Mouse (Mus musculus): ENCODE data around the gene Mrpl1.

Gene Mrpl1

DNA sequence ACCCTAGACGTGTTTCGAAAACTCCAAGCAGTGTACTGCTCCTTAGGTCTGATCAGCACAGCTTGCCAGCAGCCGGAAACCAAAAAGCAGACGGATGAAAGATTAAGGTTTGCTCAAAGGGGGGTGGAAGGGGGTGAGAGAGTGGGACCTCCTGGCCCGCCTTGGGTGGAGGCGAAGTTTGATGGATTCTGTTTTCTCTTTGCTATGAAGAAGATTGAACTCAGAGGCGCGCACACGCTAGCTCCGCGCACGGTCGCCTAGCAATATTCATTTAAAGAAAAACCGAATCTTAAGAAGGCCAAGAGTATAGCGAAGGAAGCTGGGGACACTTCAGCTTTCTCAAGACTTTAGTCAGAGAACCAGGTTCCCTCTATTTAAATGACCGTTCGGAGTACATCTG is at the start of gene Mrpl1:
Gene Mrpl1, plus strand, starts transcription at position 35 of the 400 bp plus-strand sequence.
- DNase-seq (ENCODE audit: low spot score): no peak

DNA sequence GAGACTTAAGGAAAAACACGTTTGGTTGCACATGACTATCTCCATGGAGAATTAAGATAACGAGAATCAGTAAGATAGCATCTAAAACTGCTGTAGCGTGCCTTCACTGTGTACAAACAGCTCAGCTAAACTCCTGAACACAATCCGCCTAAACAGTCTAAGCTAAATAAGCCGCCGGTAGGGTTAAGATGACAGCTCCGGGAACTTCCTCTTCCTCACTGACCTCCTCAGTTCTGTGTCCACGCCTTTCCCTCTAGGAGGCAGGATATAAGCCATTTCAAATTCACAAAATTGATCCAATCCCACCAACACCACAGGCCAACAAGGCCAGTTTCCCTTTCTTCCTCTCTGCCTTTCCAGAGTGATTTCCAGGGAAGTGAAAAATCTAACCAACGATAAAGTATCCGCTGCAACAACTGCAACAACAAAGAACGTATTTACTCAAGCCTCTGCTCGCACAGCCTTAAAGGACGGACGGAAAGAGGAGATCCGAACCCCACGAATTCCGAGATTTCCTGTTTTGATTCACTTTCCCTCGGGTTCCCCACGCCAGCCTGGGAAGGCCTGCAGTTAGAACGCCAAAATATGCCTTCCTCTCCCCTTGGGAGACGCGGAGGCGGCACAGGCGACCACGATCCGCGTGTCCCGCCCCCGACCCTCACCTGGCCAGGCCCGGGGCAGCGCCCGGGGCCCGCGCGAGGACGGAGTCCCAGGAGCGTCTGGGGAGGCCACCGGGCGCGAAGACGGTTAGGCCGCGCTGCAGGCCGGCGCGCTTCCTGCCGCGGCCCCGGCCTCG is 48.6 kb upstream of the Mrpl1 start:
- DNase-seq (ENCODE audit: low spot score): peak; percentile 12

DNA sequence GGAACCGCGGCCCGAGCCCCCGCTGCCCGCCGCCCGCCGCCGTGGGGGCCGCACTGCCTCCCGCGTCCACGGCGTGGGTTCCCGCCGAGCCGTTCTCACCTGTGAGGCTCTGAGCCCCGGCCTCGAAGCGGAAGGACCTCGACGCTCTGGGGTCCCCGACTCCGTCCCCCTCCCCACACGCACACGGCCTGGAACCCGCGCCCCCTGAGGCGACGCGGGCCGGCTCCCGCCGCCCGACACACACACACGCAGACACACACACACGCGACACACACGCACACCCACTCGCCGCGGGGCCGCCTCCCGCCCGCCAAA is 48.1 kb upstream of the Mrpl1 start:
- DNase-seq (ENCODE audit: low spot score): no peak

DNA sequence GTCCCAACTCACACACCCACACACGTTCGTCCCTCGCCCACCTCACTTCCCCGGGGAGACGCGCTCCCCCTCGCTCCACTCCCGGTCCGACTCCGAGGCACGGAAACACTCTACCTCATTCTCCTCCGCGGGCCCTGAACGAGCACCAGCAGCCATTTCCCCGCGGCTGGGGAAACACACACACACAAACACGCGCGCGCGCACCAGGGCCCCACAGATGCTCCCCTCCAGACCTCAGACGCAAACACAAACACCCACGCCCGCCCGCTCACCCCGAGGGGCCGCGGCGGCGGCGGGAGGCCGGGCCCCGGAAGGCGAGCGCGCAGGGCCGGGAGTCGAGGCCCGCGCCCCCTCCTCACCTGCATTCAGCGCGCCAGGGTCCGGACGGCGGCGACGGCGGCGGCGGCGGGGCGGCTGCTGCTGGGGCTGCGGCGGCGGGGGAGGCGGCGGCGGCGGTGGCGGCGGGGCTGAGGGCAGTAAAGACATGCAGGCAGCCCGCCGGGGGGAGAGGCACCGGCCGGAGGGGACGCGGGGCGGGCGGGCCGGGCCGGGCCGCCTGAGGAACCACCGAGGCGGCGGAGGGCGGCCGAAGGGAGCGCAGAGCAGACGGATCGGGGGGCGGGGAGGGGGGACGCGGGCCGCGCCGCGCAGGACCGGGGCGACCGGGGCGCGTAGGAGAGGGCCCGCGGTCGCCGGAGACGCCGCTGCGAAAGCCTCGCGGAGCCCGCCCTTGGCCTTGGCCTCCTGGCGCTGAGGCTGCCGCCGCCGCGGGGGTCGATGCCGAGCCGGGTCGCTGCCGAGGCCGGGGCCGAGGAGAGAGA is 47.5 kb upstream of the Mrpl1 start:
- DNase-seq (ENCODE audit: low spot score): peak; percentile 54

DNA sequence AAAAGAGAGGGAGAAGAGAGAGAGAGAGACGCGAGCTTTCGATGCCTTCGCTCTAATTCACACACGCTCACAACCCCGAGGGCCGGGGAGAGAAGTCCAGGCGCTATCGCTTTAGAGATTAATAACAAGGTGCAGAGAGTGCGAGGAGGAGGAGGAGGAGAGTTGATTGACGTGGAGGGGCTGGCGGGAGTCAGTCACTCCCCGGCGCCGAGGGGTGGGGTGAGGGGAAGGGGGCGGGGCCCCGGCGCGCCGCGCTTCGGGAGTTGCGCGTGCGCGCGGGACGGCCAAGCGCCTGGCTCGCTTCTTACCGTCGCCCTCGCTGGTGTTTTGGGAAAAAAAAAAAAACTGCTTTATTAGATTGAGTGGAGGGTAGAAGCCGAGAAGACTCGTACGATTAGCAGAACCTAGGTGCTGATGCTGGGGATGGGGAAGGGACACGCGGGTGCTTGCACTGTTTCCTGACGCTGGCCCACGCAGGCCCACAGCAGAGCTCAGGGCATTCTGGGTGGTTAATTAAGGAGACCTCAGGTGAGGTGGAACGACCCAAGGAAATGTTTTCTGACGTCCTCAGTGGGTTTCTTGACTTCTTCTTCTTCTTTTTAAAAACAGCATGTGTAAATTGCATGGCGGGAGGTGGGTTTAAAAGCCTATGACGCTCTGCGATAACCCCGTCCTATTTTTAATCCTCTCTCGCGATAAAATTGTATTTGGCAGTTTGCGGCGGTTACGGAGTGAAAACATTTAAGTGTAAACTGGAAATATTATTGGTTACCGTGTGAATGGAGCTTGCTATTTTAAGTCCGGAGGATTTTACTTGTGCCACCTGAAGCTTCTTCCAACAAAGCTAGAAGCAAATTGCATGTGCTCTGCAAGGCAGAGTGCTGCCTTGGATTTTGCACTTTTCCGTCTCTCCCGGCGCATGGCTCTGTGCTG is 46.6 kb upstream of the Mrpl1 start:
- peak; percentile 58 for DNase-seq (ENCODE audit: low spot score)

DNA sequence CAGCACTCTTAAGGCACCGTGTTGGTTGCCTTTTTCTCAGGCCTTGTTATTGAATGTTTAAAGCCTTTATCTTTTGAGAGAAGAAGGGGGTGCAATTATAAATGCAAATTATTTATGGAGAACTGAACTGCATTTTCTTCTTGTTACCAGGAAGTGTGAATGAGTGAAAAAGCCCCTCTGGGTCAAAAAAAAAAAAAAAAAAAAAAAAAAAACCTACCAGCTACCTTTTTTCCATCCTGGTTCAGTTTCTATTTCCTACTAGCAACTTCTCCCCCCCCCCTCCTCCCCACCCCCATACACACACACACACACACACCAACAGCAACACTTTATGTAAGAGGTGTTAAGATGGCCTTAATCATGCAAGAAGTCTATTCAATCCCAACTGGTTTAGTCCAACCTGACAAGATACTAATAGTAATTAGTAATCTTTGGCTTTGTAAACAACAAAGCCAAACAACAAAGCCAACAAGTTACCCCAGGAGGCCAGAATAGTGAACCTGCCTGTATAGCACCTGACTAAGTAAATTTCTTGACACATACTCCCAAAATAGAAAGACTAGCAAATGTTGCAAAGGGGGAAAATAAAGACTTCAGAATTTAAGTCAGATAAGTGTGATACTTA is 45.8 kb upstream of the Mrpl1 start:
- DNase-seq (ENCODE audit: low spot score): no peak

DNA sequence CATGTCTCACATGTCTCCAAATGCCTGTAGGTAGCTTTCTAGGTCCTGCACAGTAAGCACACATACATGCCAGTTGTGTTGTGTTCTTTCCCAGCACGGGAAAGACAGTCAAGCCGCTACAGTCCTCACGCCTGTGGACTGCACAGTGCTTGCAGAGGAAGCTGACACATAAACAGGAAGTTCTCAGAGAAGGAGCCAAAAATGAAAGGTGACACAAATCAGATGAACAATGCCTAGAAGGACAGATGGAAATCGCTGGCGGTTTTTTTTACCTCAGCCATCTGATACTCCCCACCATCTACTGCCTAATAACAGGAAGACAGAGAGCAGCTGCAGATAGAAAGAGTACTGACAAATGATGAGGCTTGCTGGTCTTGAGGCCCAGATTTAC is 45.3 kb upstream of the Mrpl1 start, which contains the start of gene Cnot6l:
Gene Cnot6l, minus strand, starts transcription at position 151 of the 391 bp plus-strand sequence.
- DNase-seq (ENCODE audit: low spot score): no peak

DNA sequence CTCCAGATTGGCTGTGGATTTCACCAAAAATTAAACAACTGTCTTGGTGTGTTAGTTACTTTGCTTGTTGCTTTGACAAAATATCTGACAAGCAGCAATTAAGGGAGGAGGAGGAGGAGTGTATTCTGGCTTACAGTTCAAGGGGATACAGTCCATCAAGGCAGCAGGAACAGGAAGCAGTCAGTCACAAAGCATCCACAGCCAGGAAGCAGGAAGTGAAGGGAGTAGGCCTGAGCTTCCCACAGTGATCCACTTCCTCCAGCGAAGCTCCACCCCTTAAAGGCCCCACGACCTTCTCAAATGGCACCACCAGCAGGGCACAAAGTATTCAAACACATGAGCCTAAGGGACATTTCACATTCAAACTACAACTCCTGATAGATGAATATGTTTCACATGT is 42.5 kb upstream of the Mrpl1 start:
- no peak for DNase-seq (ENCODE audit: low spot score)

DNA sequence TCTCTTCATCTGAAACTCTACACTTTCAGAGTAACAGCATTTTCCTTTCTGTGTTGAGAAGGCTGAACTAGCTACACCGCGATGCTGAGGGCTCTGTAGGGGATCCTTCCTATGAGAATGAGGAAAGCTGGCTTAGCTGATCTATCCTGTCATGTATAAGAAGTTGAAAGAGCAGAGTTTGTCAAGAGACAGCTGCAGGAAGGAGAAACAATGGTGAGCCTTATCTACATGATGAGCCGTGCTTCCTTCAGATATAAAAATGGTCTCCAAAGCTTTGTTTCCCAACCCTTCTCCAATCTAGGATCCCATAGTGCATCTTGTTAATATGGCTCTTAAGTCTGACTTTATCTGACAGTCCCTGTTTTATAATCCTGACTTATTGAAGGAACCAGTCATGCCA is 38.9 kb upstream of the Mrpl1 start:
- DNase-seq (ENCODE audit: low spot score): no peak

DNA sequence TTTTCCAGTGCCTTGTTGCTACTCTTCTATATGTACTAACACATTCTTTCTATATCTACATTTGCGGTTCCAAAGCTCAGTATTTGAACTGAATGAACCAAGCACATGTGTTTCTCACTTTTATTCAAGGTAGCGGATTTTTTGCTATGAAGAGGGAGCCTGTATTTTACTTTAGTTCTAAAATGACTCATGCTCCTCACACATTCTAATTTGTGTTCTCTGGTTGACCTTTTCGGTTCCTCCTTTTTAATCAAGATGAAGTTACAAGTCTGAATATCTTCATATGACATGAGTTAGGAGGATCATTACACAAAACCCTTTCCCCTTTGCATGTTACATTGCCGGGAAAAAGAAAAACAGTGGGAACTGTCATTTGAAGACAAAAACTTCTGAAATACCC is 37.5 kb upstream of the Mrpl1 start:
- DNase-seq (ENCODE audit: low spot score): no peak

DNA sequence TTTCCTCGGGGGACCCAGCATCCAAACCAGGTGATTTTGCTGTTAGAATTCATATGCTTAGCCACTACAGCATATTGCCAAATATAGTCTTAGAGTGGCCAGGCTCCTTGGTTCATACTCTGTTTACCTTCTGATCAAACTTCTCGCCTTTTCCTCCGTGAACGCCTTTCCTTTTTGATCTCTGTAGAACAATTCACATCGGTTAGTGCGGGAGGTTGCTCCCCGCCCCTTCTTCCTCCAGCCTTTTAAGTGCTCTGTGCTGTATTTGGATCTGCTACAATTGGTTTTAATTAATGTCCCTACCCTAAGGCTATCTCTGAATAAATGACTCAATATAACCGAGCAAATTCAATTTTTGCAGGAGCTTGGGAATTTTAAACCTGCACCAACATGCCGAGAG is 33.2 kb upstream of the Mrpl1 start:
- DNase-seq (ENCODE audit: low spot score): no peak

DNA sequence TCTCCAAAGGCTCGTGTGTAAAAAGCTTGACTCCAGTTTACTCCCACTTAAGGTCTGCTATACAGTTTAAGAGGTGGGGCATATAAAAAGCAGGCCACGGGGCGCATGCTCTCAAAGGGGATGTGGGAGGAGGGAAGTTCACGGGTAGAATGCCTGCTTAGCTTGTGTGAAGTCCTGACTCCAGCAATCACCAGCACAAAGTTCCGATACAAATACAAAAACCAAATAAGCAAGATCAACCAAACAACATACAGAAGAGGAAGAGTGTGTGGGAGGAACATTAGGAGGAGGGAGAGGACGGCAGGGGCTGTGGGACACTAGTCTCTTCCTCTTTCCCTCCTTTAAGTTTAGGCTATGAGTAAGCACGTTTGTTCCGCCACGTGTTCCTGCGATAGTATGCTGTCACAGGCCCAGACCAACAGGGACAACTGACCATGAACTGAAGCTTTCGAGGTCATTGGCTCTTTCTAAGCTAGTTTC is 32.4 kb upstream of the Mrpl1 start:
- no peak for DNase-seq (ENCODE audit: low spot score)

DNA sequence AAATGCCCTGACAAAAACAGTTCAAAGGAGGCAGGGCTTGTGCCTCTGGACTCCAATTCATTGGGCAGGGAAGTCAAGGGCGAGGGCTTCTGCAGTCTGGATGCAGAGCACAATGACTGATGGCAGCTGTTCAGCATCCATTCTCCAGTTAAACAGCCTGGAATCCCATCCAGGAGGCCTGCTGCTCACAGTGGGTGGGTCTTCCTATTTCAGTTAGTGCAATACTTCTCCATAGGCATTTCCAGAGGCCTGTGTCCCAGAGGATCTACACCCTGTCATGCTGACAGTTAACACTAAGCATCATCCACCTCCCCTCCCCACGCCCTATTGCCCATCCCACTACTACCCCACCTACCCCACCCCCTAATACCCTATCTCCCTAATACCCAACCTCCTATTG is 26.1 kb upstream of the Mrpl1 start:
- no peak for DNase-seq (ENCODE audit: low spot score)

DNA sequence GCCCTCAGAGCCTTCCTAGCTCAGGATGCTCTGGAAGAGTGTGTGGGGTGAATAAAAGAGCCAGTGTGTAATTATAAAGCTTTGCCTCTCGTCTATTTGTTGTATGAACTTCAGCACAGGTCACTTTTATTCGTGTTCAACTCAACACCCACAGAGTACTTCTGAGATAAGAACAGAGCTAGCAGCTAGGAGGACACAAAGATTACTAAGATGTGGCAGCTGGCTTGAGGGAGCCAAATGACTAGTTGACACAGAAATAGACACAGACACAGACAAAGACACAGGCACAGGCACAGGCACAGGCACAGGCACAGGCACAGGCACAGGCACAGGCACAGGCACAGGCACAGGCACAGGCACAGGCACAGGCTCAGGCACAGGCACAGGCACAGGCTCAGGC is 25.3 kb upstream of the Mrpl1 start:
- DNase-seq (ENCODE audit: low spot score): no peak

DNA sequence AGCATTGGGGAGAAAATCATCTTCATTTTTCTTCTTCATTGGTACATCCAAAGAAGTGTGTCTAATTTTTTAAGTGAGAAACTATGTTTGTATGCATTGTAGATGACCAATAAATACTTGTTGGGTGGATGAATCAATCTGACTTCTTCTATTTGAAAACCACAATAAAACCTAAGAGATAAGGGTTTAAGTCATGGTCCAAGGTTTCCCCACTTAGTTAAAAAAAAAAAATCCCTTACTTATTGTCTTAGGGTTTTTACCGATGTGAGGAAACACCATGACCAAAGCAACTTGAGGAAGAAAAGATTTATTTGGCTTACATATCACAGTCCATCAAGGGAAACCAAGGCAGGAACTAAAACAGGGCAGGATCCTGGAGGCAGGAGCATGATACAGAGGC is 19.5 kb upstream of the Mrpl1 start:
- no peak for DNase-seq (ENCODE audit: low spot score)

DNA sequence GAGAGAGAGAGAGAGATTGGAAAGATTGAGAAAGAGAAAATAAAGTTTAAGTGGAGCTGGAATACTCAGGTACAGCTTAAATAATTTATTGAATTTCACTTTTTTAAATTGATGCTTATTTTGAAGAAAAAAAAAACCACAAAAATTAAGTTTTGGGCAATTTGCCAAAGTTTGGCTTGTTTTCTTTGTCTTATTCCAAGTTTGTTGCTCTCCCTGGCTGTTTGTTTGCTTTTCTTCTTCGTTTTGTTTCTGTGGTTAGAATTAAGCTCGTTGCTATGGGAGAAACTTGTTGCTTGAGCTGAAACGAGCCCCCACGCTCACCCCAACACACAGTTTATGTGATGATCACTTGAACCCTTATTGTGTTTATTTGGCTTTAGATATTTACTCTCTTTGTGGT is 18.0 kb upstream of the Mrpl1 start:
- no peak for DNase-seq (ENCODE audit: low spot score)

DNA sequence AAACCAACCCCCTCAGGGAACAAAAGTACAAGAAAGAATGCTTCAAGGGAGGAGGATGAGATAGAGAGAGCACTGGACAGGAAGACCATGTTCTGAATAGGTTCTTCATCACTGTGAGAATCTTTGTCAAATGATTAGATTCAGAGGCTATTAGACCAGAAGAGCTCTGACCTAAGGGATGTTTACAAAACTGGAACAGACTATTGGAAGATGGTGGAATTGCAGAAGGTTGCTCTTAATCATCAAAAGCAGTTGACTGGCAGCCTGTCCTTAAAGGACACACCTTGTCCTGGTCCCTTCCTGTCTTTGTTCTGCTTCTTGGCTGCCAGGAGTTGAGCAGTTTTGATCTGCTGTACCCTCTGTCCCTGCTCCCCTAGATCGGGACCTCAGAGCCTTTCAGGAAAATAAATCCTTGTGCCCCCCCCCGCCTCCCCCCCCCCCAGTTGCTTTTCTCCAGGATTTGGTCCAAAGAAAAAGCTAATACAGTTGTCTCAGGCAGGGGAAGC is 12.7 kb upstream of the Mrpl1 start:
- no peak for DNase-seq (ENCODE audit: low spot score)

DNA sequence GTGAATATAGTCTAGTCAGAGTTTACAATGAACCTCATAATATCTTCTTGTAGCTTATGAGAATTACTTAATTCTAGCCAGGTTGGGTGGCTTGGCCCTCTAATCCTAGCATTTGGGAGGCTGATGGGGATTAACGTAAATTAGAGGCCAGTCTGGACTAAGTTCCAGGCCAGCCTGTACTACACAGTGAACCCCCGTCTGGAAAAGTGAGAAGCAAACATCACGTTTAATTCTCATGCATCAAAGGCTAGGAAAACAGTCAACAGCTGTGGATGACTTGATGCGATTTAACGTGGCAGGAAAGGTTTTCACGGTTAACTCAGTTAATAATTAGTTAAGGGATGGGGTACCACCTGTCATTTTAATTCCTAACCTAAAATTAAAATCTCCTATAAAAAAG is 11.0 kb upstream of the Mrpl1 start:
- no peak for DNase-seq (ENCODE audit: low spot score)

DNA sequence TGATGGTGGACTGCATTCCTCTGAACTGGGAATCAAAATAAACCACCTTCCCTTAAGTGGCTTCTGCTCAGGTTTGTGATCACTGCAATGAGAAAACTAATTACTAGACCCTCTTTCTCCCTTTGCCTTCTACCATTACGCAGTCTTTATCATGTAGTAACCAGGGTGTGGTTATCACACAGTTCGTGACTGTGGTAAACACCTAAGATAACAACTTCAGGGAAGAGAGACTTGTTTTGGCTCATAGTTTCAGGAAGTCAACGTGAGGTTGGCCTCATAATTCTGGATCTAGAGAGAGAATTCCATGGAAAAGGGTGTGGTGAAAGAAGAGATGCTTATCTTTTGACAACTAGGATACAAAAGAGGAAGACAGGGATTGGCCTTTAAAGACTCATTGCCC is 9.0 kb upstream of the Mrpl1 start:
- no peak for DNase-seq (ENCODE audit: low spot score)

DNA sequence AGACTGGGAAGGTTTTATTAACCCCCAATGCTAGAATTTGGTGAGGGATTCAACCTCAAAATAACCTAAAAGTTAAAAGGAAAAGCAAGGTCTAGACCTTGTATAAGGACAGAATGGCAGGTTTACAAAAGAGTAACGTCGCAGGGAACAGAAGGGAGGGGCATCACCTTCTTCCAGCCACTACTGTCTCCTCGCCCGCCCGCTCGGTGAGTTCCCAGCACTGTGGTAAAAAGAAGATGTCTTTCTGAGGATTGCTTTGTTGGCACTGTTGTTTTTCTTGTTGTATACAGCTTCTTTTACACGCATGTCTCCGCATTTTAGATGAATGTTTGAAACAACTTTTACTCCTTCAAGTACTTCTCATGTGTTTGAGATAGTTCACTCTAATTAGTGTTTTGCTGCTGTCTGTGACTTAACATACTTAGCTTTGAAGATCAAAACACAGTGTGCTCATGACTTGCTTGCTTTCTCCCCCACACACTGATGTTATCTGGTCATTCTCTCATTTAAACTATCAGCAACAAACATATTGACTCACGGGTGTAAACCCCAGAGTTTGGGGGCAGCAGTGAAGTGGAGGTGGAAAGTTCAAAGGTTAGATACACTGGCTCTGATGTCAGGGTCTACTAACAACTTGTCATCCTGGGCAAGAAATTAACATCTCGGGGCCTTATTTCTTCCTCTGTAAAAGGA is 7.7 kb upstream of the Mrpl1 start:
- DNase-seq (ENCODE audit: low spot score): no peak

DNA sequence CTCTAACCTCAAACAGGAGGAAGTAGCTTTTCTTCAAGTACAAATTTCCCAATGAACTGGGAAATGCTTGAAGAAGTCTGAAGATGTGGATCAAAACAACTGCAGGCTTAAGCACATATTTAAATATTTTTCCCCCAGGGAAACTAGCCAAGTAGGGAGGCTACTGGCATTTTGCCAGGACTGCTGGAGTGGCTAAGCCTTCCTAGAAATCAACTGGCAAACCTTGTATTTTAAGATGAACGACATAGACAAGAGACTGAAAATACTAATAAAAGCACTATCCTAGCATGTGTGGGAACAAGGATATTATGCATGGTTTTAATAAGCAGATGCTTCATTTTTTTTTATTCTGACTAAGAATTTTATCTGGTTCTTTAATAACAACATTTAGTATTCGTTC is 2.4 kb upstream of the Mrpl1 start:
- no peak for DNase-seq (ENCODE audit: low spot score)

Data from left cerebral cortex, adult 11 months (tissue).